Mouse (Mus musculus): ENCODE measurements at regions not wholly inside any gene's neighbourhood (a gene's known extent, or its start where the extent isn't known, plus 50 kb on each side); places are given as distances from the start of the nearest gene placed in this dataset.

DNA sequence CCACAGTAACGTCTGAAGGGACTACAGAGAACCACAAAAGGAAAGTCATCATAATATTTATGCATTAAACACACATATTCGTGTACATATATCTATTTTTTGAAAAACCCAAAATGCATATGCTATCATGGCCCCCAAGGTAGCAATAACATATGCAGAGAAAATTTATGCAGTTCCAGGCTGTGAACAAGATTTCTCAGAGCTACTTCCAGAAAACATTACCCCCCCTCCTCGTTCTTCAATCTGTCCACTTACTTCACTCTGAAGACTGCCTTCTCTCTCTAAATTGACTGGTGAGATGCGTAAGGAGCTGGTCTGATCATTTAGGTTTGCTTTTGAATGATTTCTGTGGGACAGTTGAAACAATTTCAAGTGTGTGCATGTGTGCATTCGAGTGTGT, 369.3 kb upstream of the Zeb2 start:
- DNase-seq (ENCODE audit: low spot score), result no peak

GRCm38 (mm10) chr2:45485477-45485876, 368.3 kb upstream of the Zeb2 start:
- DNase-seq (ENCODE audit: low spot score), result no peak

- no peak for DNase-seq (ENCODE audit: low spot score)
Measured at GRCm38 (mm10) chr2:45480671-45481070, 363.5 kb upstream of the Zeb2 start.

DNA sequence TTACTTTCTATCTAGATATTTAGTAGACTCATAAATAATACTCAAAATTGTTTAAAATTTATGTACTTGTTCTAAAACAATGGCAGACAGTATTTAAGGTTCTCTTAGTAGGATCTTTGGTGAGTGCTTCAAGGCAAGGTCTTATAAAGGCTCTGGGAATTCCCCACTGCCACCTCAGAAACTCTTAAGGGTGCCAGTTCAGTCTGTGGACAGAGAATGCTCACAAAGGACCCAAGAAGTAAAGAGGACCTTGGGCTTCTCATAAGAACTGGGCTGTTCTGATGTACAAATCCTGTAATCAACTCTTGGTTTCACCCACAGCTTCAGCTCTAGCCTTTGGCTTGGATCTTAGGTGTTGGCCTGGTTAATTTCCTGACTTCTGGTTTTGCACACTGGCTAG, 358.8 kb upstream of the Zeb2 start:
- no peak for DNase-seq (ENCODE audit: low spot score)

DNA sequence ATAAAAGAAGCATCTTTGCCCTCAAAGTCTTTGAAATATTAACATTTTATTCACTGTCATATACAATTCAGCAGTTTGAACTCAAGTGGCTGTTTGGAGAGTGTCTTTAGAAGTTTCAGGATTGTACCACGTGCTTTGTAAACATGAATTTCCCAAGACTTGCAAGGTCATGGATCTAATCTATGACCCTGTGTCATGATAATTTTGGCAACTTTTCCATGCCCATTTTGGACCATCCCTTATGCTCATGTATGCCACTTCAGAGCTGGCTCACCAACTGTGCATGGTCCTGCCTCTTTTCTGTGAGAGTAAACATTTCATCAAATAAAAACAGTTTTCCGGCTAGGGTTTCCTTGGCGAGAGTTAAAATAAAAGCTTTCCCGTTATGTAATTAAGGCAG, 347.1 kb upstream of the Zeb2 start:
- DNase-seq (ENCODE audit: low spot score), result peak; percentile 10

DNA sequence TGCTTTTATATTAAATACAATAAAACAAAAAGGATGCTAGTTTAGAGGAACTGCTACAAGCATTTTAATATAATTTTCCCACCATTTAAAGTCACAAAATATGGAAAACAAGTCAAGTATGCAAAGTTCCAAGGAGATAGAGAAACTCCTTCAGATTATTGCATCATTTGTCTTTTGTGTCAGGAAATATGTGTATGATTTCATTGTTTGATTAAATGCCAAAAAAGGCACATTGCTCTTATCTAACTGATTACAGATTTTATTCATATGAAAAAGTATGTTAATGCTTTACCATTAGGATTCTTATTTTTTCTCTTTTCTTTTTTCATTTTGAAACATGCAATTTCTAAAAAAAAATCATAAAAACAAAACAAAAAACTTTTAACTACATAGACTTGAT, 342.2 kb upstream of the Zeb2 start:
- no peak for DNase-seq (ENCODE audit: low spot score)

GRCm38 (mm10) chr2:45454811-45455210, 337.6 kb upstream of the Zeb2 start:
- no peak for DNase-seq (ENCODE audit: low spot score)

- DNase-seq (ENCODE audit: low spot score), result no peak
Measured at GRCm38 (mm10) chr2:45439146-45439545, 322.0 kb upstream of the Zeb2 start.

DNA sequence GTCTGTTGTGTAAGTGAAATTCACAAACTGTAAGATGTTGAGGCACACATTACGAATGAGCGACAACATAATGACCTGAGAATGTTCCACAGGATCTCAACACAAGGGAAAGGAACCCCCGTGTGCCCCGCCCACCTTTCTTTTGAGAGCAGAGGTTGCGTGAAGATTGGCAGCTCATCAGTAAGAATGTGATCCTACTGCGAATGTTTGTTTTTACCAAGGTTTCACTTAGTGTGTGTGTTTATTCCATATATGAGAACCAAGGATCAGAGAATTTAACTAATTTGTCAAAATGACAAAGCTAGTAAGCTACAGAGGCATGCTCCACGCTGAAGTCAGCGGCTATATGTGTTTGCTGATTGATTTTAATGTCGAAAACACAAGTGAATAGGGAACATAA, 321.5 kb upstream of the Zeb2 start:
- no peak for DNase-seq (ENCODE audit: low spot score)

GRCm38 (mm10) chr2:45435261-45435980, 318.2 kb upstream of the Zeb2 start:
- no peak for DNase-seq (ENCODE audit: low spot score)

GRCm38 (mm10) chr2:45434789-45435188, 317.6 kb upstream of the Zeb2 start:
- DNase-seq (ENCODE audit: low spot score), result no peak

DNA sequence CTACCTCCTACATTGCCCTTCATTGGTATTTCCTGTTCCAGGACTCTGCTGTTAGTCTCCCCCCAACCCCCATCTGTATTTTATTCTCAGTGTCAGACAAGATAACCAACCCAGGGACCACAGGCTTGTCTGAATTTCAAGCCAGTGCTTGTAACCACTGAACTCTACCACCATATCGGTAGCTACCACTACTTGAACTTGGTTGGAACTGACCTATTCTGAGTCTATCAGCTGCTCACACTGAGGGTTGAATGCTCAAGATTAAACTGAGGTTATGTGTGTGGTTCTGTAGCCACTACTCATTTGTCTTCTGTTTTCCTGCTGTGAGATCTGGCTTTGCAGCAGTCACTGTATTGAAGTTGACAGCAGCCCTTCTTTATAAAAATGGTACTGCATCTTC, 317.0 kb upstream of the Zeb2 start:
- no peak for DNase-seq (ENCODE audit: low spot score)

GRCm38 (mm10) chr2:45431366-45431765, 314.2 kb upstream of the Zeb2 start:
- DNase-seq (ENCODE audit: low spot score), result no peak

- DNase-seq (ENCODE audit: low spot score), result no peak
Measured at GRCm38 (mm10) chr2:45421774-45422173, 304.6 kb upstream of the Zeb2 start.

- no peak for DNase-seq (ENCODE audit: low spot score)
Measured at GRCm38 (mm10) chr2:45408136-45408535, 290.9 kb upstream of the Zeb2 start.

- no peak for DNase-seq (ENCODE audit: low spot score)
Measured at GRCm38 (mm10) chr2:45389902-45390492, 272.8 kb upstream of the Zeb2 start.

DNA sequence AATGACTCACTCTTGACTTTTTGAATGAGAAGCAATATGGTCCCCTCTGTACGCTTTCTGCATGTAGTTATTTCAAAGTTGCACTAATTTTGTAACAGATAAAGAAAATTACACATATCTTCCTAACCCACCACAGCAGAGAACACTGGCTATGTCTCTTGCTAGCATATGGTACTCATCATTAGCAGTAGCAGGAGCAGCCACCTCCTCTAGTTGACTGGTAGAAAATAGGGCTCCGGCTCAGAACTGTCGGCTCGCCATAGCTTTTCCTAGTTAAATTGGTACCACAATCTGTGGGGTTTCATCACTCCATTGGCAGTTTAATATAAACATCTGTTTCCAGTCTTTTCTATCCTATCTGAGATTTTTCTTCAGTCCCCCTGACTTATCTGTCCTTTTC, 254.1 kb upstream of the Zeb2 start:
- no peak for DNase-seq (ENCODE audit: low spot score)

DNA sequence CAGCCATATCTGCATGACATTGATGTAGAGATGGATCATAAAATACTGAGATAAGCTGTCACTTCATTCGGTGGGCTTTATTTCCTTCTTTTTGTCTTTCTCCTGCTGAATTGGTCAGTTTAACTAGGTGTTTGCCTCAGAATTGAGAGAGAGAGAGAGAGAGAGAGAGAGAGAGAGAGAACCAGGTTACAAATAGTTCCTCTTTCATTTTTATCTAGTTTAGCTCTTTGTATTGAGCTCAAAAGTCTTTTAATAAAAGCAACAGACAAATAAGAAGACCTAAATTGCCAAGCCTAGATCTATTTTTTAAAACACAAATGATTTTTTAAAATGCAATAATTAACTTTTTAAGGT, 253.4 kb upstream of the Zeb2 start:
- no peak for DNase-seq (ENCODE audit: low spot score)

- no peak for DNase-seq (ENCODE audit: low spot score)
Measured at GRCm38 (mm10) chr2:45369914-45370614, 252.9 kb upstream of the Zeb2 start.

- DNase-seq (ENCODE audit: low spot score), result no peak
Measured at GRCm38 (mm10) chr2:45369432-45369831, 252.2 kb upstream of the Zeb2 start.

GRCm38 (mm10) chr2:45367436-45368193, 250.4 kb upstream of the Zeb2 start:
- DNase-seq (ENCODE audit: low spot score), result no peak

DNA sequence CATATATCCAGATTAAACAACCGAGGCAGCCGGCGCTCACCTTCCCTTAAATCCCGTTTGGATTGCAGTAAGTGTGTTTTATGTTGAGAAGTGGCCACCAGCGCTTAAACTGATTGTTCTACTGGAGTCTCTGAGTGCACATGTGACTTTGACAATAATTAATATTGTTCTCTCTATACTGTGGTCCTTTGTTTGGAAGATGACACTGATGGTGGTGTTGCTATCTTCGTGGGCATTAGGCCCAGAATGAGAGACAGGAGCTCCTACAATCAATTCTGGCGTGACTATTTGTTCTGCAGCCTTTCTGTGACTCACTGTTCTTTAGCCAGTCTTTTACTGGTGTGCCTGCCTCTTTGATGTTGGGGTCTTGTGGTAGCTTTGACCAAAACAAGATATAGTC, 240.1 kb upstream of the Zeb2 start:
- no peak for DNase-seq (ENCODE audit: low spot score)

Measured in ovary, adult 18-20 months (tissue).